Mouse (Mus musculus) MEL (cell line): Measurements from ENCODE around the gene Klhdc3. TPM values are rescaled to one million over a fixed set of nuclear protein-coding genes. Genes with fewer than 3 reads are reported as not detected.

ENCODE experiments used
- DNase-seq: peaks from one replicate; pipeline ENCODE4 v3.0.0; 2011; ENCODE audit warnings: low read depth, low spot score
- H3K27ac ChIP-seq: 2 replicates; pipeline ENCODE4 v1.5.1; 2012; ENCODE audit warnings: low read depth, mild to moderate bottlenecking, control low read depth, low read length, moderate library complexity; ENCODE audit not compliant: control insufficient read depth
- H3K27me3 ChIP-seq, 2 experiments: fragments of 150-350 bp in 1 of 2; sonication (generic) in 1 of 2; 2 replicates each; pipeline ENCODE4 v1.6.1; 2012; ENCODE audit warnings: low read length in 2 of 2, mild to moderate bottlenecking in 2 of 2, improper control_type of control experiment in 1 of 2, moderate library complexity in 1 of 2; ENCODE audit not compliant: insufficient read depth in 2 of 2, control insufficient read depth in 1 of 2
- H3K36me3 ChIP-seq, 2 experiments: 2 replicates each; pipeline ENCODE4 v1.6.1; 2012 to 2014; ENCODE audit warnings: low read length in 2 of 2, improper control_type of control experiment in 1 of 2, inconsistent platforms in 1 of 2, mild to moderate bottlenecking in 1 of 2; ENCODE audit not compliant: insufficient read depth in 2 of 2, control insufficient read depth in 1 of 2
- H3K4me1 ChIP-seq, 2 experiments: fragments of 150-350 bp in 1 of 2; sonication (generic) in 1 of 2; 2 replicates each; pipeline ENCODE4 v1.6.1; 2012; ENCODE audit warnings: low read length in 2 of 2, improper control_type of control experiment in 1 of 2, mild to moderate bottlenecking in 1 of 2; ENCODE audit not compliant: insufficient read depth in 2 of 2, control insufficient read depth in 1 of 2
- H3K4me3 ChIP-seq, 2 experiments: fragments of 150-350 bp in 1 of 2; sonication (generic) in 1 of 2; 2 replicates each; pipeline ENCODE4 v1.5.1; 2012; ENCODE audit warnings: low read depth in 2 of 2, low read length in 2 of 2, mild to moderate bottlenecking in 2 of 2, moderate library complexity in 2 of 2, control low read depth in 1 of 2, improper control_type of control experiment in 1 of 2; ENCODE audit not compliant: control insufficient read depth in 1 of 2, insufficient read depth in 1 of 2
- H3K79me2 ChIP-seq: 2 replicates; pipeline ENCODE4 v1.6.1; 2012; ENCODE audit warnings: mild to moderate bottlenecking, low read length, moderate library complexity; ENCODE audit not compliant: control insufficient read depth, poor library complexity, insufficient read depth
- H3K9ac ChIP-seq: 2 replicates; pipeline ENCODE4 v1.6.1; 2012; ENCODE audit warnings: low read depth, mild to moderate bottlenecking, control low read depth, low read length, moderate library complexity; ENCODE audit not compliant: control insufficient read depth, poor library complexity, severe bottlenecking
- H3K9me3 ChIP-seq: fragments of 150-350 bp; sonication (generic); replicated peaks from 2 replicates; pipeline ENCODE4 v1.6.1; 2012; ENCODE audit warnings: mild to moderate bottlenecking, low read length, improper control_type of control experiment, moderate library complexity; ENCODE audit not compliant: insufficient read depth
- BHLHE40 ChIP-seq: IDR thresholded peaks from 2 replicates; pipeline ENCODE4 v1.6.1; 2012; ENCODE audit warnings: low read depth, mild to moderate bottlenecking, inconsistent platforms, low read length, improper control_type of control experiment, borderline replicate concordance
- CHD1 ChIP-seq: IDR thresholded peaks from 2 replicates; pipeline ENCODE4 v1.6.1; 2012; ENCODE audit warnings: low read depth, mild to moderate bottlenecking, inconsistent platforms, low read length, improper control_type of control experiment
- CHD2 ChIP-seq: IDR thresholded peaks from 2 replicates; pipeline ENCODE4 v1.6.1; 2011; ENCODE audit warnings: low read length, improper control_type of control experiment
- E2F4 ChIP-seq: IDR thresholded peaks from 2 replicates; pipeline ENCODE4 v1.6.1; 2011; ENCODE audit warnings: low read depth, low read length, improper control_type of control experiment, borderline replicate concordance
- ELF1 ChIP-seq: IDR thresholded peaks from 2 replicates; pipeline ENCODE4 v1.6.1; 2014; ENCODE audit warnings: low read depth, mild to moderate bottlenecking, inconsistent platforms, low read length, improper control_type of control experiment, moderate library complexity
- ETS1 ChIP-seq: IDR thresholded peaks from 2 replicates; pipeline ENCODE4 v1.6.1; 2012; ENCODE audit warnings: low read depth, mild to moderate bottlenecking, inconsistent platforms, low read length, improper control_type of control experiment, moderate library complexity
- GATA1 ChIP-seq: IDR thresholded peaks from 2 replicates; pipeline ENCODE4 v1.6.1; 2011; ENCODE audit warnings: low read depth, low read length, improper control_type of control experiment
- HCFC1 ChIP-seq: IDR thresholded peaks from 2 replicates; pipeline ENCODE4 v1.6.1; 2012; ENCODE audit warnings: low read depth, mild to moderate bottlenecking, inconsistent platforms, low read length, improper control_type of control experiment, moderate library complexity
- JUND ChIP-seq: IDR thresholded peaks from 2 replicates; pipeline ENCODE4 v1.6.1; 2011; ENCODE audit warnings: low read depth, mild to moderate bottlenecking, improper control_type of control experiment, low read length
- KAT2A ChIP-seq: conservative IDR thresholded peaks from 2 replicates; pipeline ENCODE4 v1.6.1; 2012; ENCODE audit warnings: low read depth, low read length, improper control_type of control experiment, inconsistent platforms
- MAFK ChIP-seq: IDR thresholded peaks from 2 replicates; pipeline ENCODE4 v1.6.1; 2011; ENCODE audit warnings: low read depth, mild to moderate bottlenecking, low read length, improper control_type of control experiment, borderline replicate concordance
- MAX ChIP-seq: IDR thresholded peaks from 2 replicates; pipeline ENCODE4 v1.6.1; 2011; ENCODE audit warnings: low read length, improper control_type of control experiment
- MEF2A ChIP-seq: IDR thresholded peaks from 2 replicates; pipeline ENCODE4 v1.6.1; 2014; ENCODE audit warnings: low read depth, mild to moderate bottlenecking, inconsistent platforms, low read length, improper control_type of control experiment; ENCODE audit not compliant: poor library complexity, insufficient replicate concordance, severe bottlenecking; ENCODE audit errors: extremely low read depth
- MXI1 ChIP-seq: IDR thresholded peaks from 2 replicates; pipeline ENCODE4 v1.6.1; 2011; ENCODE audit warnings: mild to moderate bottlenecking, low read depth, low read length, improper control_type of control experiment
- MYB ChIP-seq: IDR thresholded peaks from 2 replicates; pipeline ENCODE4 v1.6.1; 2011; ENCODE audit warnings: mild to moderate bottlenecking, low read depth, low read length, improper control_type of control experiment
- MYC ChIP-seq: IDR thresholded peaks from 2 replicates; pipeline ENCODE4 v1.6.1; 2011; ENCODE audit warnings: low read depth, mild to moderate bottlenecking, low read length, improper control_type of control experiment, moderate library complexity
- NELFE ChIP-seq: IDR thresholded peaks from 2 replicates; pipeline ENCODE4 v1.6.1; 2011; ENCODE audit warnings: low read depth, low read length, improper control_type of control experiment
- NRF1 ChIP-seq: IDR thresholded peaks from 2 replicates; pipeline ENCODE4 v1.6.1; 2014; ENCODE audit warnings: low read depth, mild to moderate bottlenecking, inconsistent platforms, low read length, improper control_type of control experiment, moderate library complexity; ENCODE audit not compliant: poor library complexity, insufficient read depth, severe bottlenecking
- POLR2AphosphoS2 ChIP-seq: IDR thresholded peaks from 2 replicates; pipeline ENCODE4 v1.6.1; 2011; ENCODE audit warnings: low read length, improper control_type of control experiment
- RAD21 ChIP-seq: IDR thresholded peaks from 2 replicates; pipeline ENCODE4 v1.6.1; 2011; ENCODE audit warnings: mild to moderate bottlenecking, low read depth, low read length, improper control_type of control experiment
- RCOR1 ChIP-seq: IDR thresholded peaks from 2 replicates; pipeline ENCODE4 v1.6.1; 2012; ENCODE audit warnings: low read depth, mild to moderate bottlenecking, inconsistent platforms, low read length, improper control_type of control experiment
- SIN3A ChIP-seq: IDR thresholded peaks from 2 replicates; pipeline ENCODE4 v1.6.1; 2012; ENCODE audit warnings: low read length, improper control_type of control experiment, inconsistent platforms
- TAL1 ChIP-seq: IDR thresholded peaks from 2 replicates; pipeline ENCODE4 v1.6.1; 2012; ENCODE audit warnings: mild to moderate bottlenecking, inconsistent platforms, low read length, moderate library complexity, mixed read lengths
- TBP ChIP-seq: IDR thresholded peaks from 2 replicates; pipeline ENCODE4 v1.8.0; 2011; ENCODE audit warnings: low read depth, low read length, improper control_type of control experiment
- TCF12 ChIP-seq: IDR thresholded peaks from 2 replicates; pipeline ENCODE4 v1.6.1; 2014; ENCODE audit warnings: low read depth, mild to moderate bottlenecking, inconsistent platforms, low read length, improper control_type of control experiment, moderate library complexity
- UBTF ChIP-seq: IDR thresholded peaks from 2 replicates; pipeline ENCODE4 v1.6.1; 2012; ENCODE audit warnings: low read depth, mild to moderate bottlenecking, inconsistent platforms, low read length, improper control_type of control experiment, moderate library complexity, borderline replicate concordance; ENCODE audit not compliant: insufficient read depth
- USF1 ChIP-seq: IDR thresholded peaks from 2 replicates; pipeline ENCODE4 v1.6.1; 2014; ENCODE audit warnings: low read depth, mild to moderate bottlenecking, inconsistent platforms, low read length, improper control_type of control experiment, moderate library complexity
- ZC3H11A ChIP-seq: IDR thresholded peaks from 2 replicates; pipeline ENCODE4 v1.6.1; 2012; ENCODE audit warnings: low read depth, mild to moderate bottlenecking, inconsistent platforms, low read length, improper control_type of control experiment
- ZKSCAN1 ChIP-seq: IDR thresholded peaks from 2 replicates; pipeline ENCODE4 v1.6.1; 2012; ENCODE audit warnings: low read depth, mild to moderate bottlenecking, inconsistent platforms, low read length, improper control_type of control experiment, moderate library complexity
- ZMIZ1 ChIP-seq: IDR thresholded peaks from 2 replicates; pipeline ENCODE4 v1.6.1; 2012; ENCODE audit warnings: low read depth, mild to moderate bottlenecking, inconsistent platforms, low read length, improper control_type of control experiment, moderate library complexity
- ZNF384 ChIP-seq: IDR thresholded peaks from 2 replicates; pipeline ENCODE4 v1.6.1; 2012; ENCODE audit warnings: low read depth, mild to moderate bottlenecking, inconsistent platforms, low read length, improper control_type of control experiment
- polyA plus RNA-seq, 2 experiments: library from polyadenylated mRNA; stranded (reverse) in 1 of 2; unstranded in 1 of 2; fragments of >175 nt in 1 of 2; fragments of >200 nt in 1 of 2; gene quantifications; 2 replicates each; pipeline versions ENCODE4 v1.2.1 to v1.2.4; 2012; ENCODE audit warnings: low replicate concordance in 2 of 2, low read depth in 1 of 2; ENCODE audit not compliant: insufficient read length in 2 of 2, insufficient read depth in 1 of 2, missing spikeins in 1 of 2
- total RNA-seq: library from RNA; depleted of rRNA; stranded (reverse); fragments of 300-350 nt; gene quantifications from 2 replicates; pipeline ENCODE4 v1.2.3, GENCODE M21; 2012

Gene Klhdc3
- total and polyA plus RNA-seq, 3 experiments, result 95.0 to 203 TPM; not detected in 1

DNA sequence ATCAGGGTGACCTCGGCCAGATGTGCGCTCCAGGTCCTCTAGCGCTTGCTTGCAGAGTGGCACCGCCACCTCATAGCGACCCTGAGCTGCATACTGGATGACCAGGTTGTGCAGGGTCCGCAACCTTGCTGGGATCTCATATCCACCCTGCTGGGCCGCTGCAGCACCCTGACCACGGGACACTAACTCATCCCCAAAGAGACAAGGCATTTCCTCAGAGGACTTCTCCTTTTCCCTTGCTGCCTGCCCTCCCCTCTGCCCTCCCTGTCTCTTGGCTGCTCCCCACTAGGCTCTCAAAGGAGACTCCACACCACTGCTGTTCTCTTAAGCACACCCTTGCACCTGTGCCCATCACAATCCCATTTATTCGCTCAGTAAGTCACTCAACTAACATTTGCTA is 40.8 kb downstream of the Klhdc3 start:
- H3K27me3 ChIP-seq, result no peaks in the 10 kb centered on the region
- no peaks in the 10 kb centered on the region for H3K36me3 ChIP-seq
- H3K4me1 ChIP-seq, result peaks cover 0 to 11% of the 10 kb centered on the region in 2 experiments; a peak in 2 of 4 replicates
- no peak for DNase-seq
- H3K79me2 ChIP-seq, result no peaks in the 10 kb centered on the region
- TF ChIP-seq GATA1 (no peak), USF1 (no peak), UBTF (no peak), MXI1 (no peak), ZMIZ1 (no peak), ZKSCAN1 (no peak), ZNF384 (no peak), NRF1 (no peak), JUND (no peak), KAT2A (no peak), MYB (no peak), TCF12 (no peak), MEF2A (no peak), NELFE (no peak), CHD1 (no peak), HCFC1 (no peak), MYC (no peak), BHLHE40 (no peak), SIN3A (no peak), POLR2AphosphoS2 (no peak)
- no peak overlapping the region for H3K27ac ChIP-seq
- no peaks in the 10 kb centered on the region for H3K9me3 ChIP-seq
- no peak overlapping the region for H3K4me3 ChIP-seq
- H3K9ac ChIP-seq, result no peak overlapping the region

- H3K27me3 ChIP-seq, result no peaks in the 10 kb centered on the region
- no peak overlapping the region for H3K27ac ChIP-seq
- H3K4me1 ChIP-seq, result peaks cover 0 to 5% of the 10 kb centered on the region in 2 experiments; a peak in 2 of 4 replicates
- peak; percentile 89 for DNase-seq
- H3K4me3 ChIP-seq, result peak overlapping the region; percentile 26 to 35; a peak in 3 of 4 replicates
- H3K9me3 ChIP-seq, result no peaks in the 10 kb centered on the region
- H3K79me2 ChIP-seq, result no peaks in the 10 kb centered on the region
- H3K9ac ChIP-seq, result peak overlapping the region; percentile 23; the same call in 1 of the 2 replicates
- H3K36me3 ChIP-seq, result no peaks in the 10 kb centered on the region
- TF ChIP-seq TAL1 (no peak), MYC (0 out of 2 replicates have a peak, but pooled peaks have one; percentile 21), USF1 (no peak), UBTF (no peak), ELF1 (0 out of 2 replicates have a peak, but pooled peaks have one; percentile 31), CHD2 (no peak), SIN3A (peak; percentile 51; the same call in 1 of the 2 replicates), MAX (no peak), RAD21 (peak; percentile 70), ZC3H11A (peak; percentile 51), TBP (no peak), ETS1 (0 out of 2 replicates have a peak, but pooled peaks have one; percentile 28), TCF12 (0 out of 2 replicates have a peak, but pooled peaks have one; percentile 5), ZNF384 (peak; percentile 27; the same call in 1 of the 2 replicates), RCOR1 (no peak), E2F4 (no peak), MAFK (no peak)
Measured at GRCm38 (mm10) chr17:46636831-46637523, 43.7 kb downstream of the Klhdc3 start.
